In the genomic region with DNA sequence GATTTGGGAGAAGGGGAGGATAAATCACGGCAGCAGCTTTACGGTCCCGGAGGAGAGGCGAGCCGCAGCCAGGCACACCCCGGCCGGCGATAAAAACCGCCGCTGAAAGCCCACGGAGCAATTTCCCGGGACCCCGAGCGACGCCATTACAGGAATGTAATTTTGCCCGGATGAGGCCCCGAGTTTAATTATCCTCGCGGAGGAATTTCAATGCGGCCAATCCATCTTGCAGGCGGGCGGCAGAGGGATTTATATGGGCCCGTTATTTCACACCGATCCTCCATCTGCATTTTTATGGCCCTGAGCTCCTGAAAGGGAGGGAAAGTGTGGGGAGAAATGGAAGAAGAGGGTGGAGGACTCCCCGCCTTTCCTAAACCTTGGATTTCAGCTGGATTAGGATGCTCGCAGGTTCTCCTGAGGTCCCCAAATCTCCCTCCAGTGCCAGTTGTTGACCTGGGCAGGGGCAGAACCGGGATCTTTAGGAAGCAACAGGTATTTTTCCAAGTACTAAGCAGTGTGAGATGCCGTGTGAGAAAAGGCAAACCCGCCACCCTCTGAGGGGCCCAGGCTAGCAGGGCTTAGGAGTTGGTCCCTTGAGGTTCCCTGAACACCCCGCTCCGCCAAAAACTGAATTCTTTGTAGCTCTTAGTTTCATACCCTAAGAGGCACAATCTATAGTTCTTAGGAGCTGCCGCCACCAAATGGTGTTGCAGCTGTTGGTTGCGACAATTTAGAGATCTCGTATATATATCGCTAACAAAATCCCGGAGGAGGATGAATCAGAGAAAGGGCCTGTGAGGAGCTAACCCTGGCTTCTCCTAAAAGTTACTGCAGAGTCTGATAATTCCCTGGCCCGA, we compare ENCODE assay signal across 8 mouse cellular contexts. TPM values are rescaled to one million over a fixed set of nuclear protein-coding genes. Genes with fewer than 3 reads are reported as not detected.
A peak's percentile ranks its signal among the peaks of the same experiment; 100 is the strongest.
DNase-seq lines count a peak whose midpoint lies in the region; ATAC-seq and TF ChIP-seq lines count a peak whose summit lies in the region.

Atp5g2 (minus strand) TSS at position 138 of the 857 bp plus-strand sequence.

- H3K4me3 ChIP-seq in bone marrow, adult 2 months (replicated peaks; ENCODE audit: control insufficient read depth, low read depth, low read length) = peak within 1 kb of the TSS; percentile 26
- peak within 1 kb of the TSS; percentile 79 for H3K4me3 ChIP-seq in forebrain, embryonic 13.5 days
- H3K4me3 ChIP-seq in lung, embryonic 15.5 days = peak within 1 kb of the TSS; percentile 82
- peak within 1 kb of the TSS; percentile 54 for H3K4me3 ChIP-seq in olfactory bulb, adult 2 months (ENCODE audit: insufficient read depth, low read depth, low read length)

- H3K27me3 ChIP-seq in forebrain, embryonic 13.5 days = no peaks in the 10 kb centered on the region
- H3K27me3 ChIP-seq in lung, embryonic 15.5 days = no peaks in the 10 kb centered on the region

- peak within 1 kb of the TSS; percentile 84 for H3K4me2 ChIP-seq in forebrain, embryonic 13.5 days
- peak within 1 kb of the TSS; percentile 63 for H3K4me2 ChIP-seq in lung, embryonic 15.5 days

- peaks cover 2% of the 10 kb centered on the region; the same call in 1 of the 2 replicates for H3K4me1 ChIP-seq in bone marrow, adult 2 months (ENCODE audit: control insufficient read depth, insufficient read depth, low read length)
- H3K4me1 ChIP-seq in forebrain, embryonic 13.5 days = peaks cover 41% of the 10 kb centered on the region
- H3K4me1 ChIP-seq in lung, embryonic 15.5 days = peaks cover 29% of the 10 kb centered on the region
- peaks cover 12% of the 10 kb centered on the region for H3K4me1 ChIP-seq in olfactory bulb, adult 2 months (ENCODE audit: control insufficient read depth, insufficient read depth, low read length)

- intact Hi-C loops in heart, postnatal 14 days (cut with DNase I) = no loop called here

- H3K9me3 ChIP-seq in forebrain, embryonic 13.5 days (replicated peaks) = no peaks in the 10 kb centered on the region
- no peaks in the 10 kb centered on the region for H3K9me3 ChIP-seq in lung, embryonic 15.5 days

- no peak for TF ChIP-seq POLR2A in bone marrow, adult 2 months (IDR thresholded peaks at IDR 0.05; ENCODE audit: borderline replicate concordance, control insufficient read depth, low read depth, low read length)
- TF ChIP-seq POLR2A in olfactory bulb, adult 2 months (IDR thresholded peaks at IDR 0.05; ENCODE audit: insufficient read depth, low read depth, low read length) = peak; percentile 27; the same call in 1 of the 2 replicates

- 16% methylated on average over 37 of the region's 37 CpGs for WGBS in bone marrow, adult 2 months
- WGBS in forebrain, embryonic 13.5 days = 3% methylated on average over 37 of the region's 37 CpGs
- 3% methylated on average over 37 of the region's 37 CpGs for WGBS in lung, embryonic 15.5 days
- WGBS in olfactory bulb, adult 2 months = 2% methylated on average over 37 of the region's 37 CpGs

- peak; percentile 0; the same call in 1 of the 2 replicates for ATAC-seq in forebrain, embryonic 13.5 days
- no peak for ATAC-seq in lung, embryonic 15.5 days (ENCODE audit: borderline replicate concordance, extremely low read depth, low FRiP score, low TSS enrichment)

- H3K36me3 ChIP-seq in forebrain, embryonic 13.5 days (ENCODE audit: poor library complexity, severe bottlenecking) = peaks cover 8% of the 10 kb centered on the region
- H3K36me3 ChIP-seq in lung, embryonic 15.5 days = peaks cover 7% of the 10 kb centered on the region

- peak within 1 kb of the TSS; percentile 33; the same call in 1 of the 2 replicates for H3K27ac ChIP-seq in bone marrow, adult 2 months (ENCODE audit: control insufficient read depth, insufficient read depth, low read depth, low read length, poor library complexity)
- H3K27ac ChIP-seq in forebrain, embryonic 13.5 days = peak within 1 kb of the TSS; percentile 99
- peak within 1 kb of the TSS; percentile 95 for H3K27ac ChIP-seq in lung, embryonic 15.5 days
- peak within 1 kb of the TSS; percentile 88 for H3K27ac ChIP-seq in olfactory bulb, adult 2 months (ENCODE audit: insufficient read depth, low read depth, low read length)

- H3K9ac ChIP-seq in forebrain, embryonic 13.5 days = peak within 1 kb of the TSS; percentile 92
- peak within 1 kb of the TSS; percentile 68 for H3K9ac ChIP-seq in lung, embryonic 15.5 days

- no peak for TF ChIP-seq CTCF in bone marrow, adult 2 months (IDR thresholded peaks at IDR 0.05; ENCODE audit: control insufficient read depth, insufficient read depth, low read length)
- TF ChIP-seq CTCF in olfactory bulb, adult 2 months (IDR thresholded peaks at IDR 0.05; ENCODE audit: insufficient read depth, low read depth, low read length) = no peak

- peak; percentile 71 for DNase-seq in MN1 (ENCODE audit: low spot score)
- DNase-seq in heart, postnatal 14 days = peak; percentile 35 to 54
- peak; percentile 36 to 59 for DNase-seq in kidney, postnatal 36 days
- no peak for DNase-seq in natural killer cell, adult 2 months (ENCODE audit: low spot score in 2 of 2)

RNA-seq across cellular contexts. Expression of gene Atp5g2, which starts in this region (rescaled TPM):
- 189 and 212 TPM in 2 replicates for polyA plus RNA-seq in bone marrow, adult 2 months (2011; ENCODE audit: insufficient read depth, insufficient read length, low replicate concordance, missing spikeins)
- polyA plus RNA-seq in forebrain, embryonic 13.5 days (2015; fragmentation: Nextera tagmentation; extraction: Ambion mirVana) = 52.3 and 79.6 TPM in 2 replicates
- 10 to 100 TPM; 22.8 to 37.2 TPM for total RNA-seq in heart, postnatal 14 days (2021)
- 70.9 and 83.1 TPM in 2 replicates for polyA plus RNA-seq in lung, embryonic 15.5 days (2015; fragmentation: Nextera tagmentation; extraction: Ambion mirVana)
- polyA plus RNA-seq in olfactory bulb, adult 2 months (2012; ENCODE audit: insufficient read depth, insufficient read length, low replicate concordance, missing spikeins) = not detected in 2 replicates

Comparison
In these comparisons a context has a peak if more than half of its experiments do, and no peak if none do; other contexts are left out.
1. DNase-seq: peak in MN1 (single experiment), heart, postnatal 14 days (2 of 2) and kidney, postnatal 36 days (2 of 2); none in natural killer cell, adult 2 months (0 of 2).
2. H3K27ac ChIP-seq: peak in every context shown above with its lines; median percentile 99 in forebrain, embryonic 13.5 days; 95 in lung, embryonic 15.5 days; 88 in olfactory bulb, adult 2 months; 33 in bone marrow, adult 2 months.
3. H3K4me3 ChIP-seq: peak in every context shown above with its lines; median percentile 82 in lung, embryonic 15.5 days; 79 in forebrain, embryonic 13.5 days; 54 in olfactory bulb, adult 2 months; 26 in bone marrow, adult 2 months.